Mouse (Mus musculus) CH12.LX (cell line): ENCODE data around the gene Thrb. TPM values are rescaled to one million over a fixed set of nuclear protein-coding genes. Genes with fewer than 3 reads are reported as not detected.

ENCODE experiments used
- DNase-seq: peaks from one replicate; pipeline ENCODE4 v3.0.0-alpha.2; 2013; ENCODE audit errors: extremely low read depth
- H3K27ac ChIP-seq: 2 replicates; pipeline ENCODE4 v1.5.1; 2012; ENCODE audit warnings: low read depth, mild to moderate bottlenecking, control low read depth, moderate library complexity; ENCODE audit not compliant: insufficient read depth
- H3K27me3 ChIP-seq: replicated peaks from 2 replicates; pipeline ENCODE3; 2012; ENCODE audit warnings: inconsistent platforms
- H3K36me3 ChIP-seq, 2 experiments: replicated peaks in 1 of 2; 2 replicates each; pipeline versions ENCODE3 to v1.6.1; 2012; ENCODE audit warnings: inconsistent platforms in 1 of 2, low read length in 1 of 2, mild to moderate bottlenecking in 1 of 2, mixed read lengths in 1 of 2, moderate library complexity in 1 of 2; ENCODE audit not compliant: control insufficient read depth in 1 of 2, insufficient read depth in 1 of 2
- H3K4me1 ChIP-seq, 2 experiments: 2 replicates each; pipeline ENCODE4 v1.6.1; 2012; ENCODE audit warnings: inconsistent platforms in 1 of 2, moderate library complexity in 1 of 2; ENCODE audit not compliant: insufficient read depth in 2 of 2, control insufficient read depth in 1 of 2
- H3K4me2 ChIP-seq: 2 replicates; pipeline ENCODE4 v1.6.1; 2012; ENCODE audit warnings: low read depth, mild to moderate bottlenecking, control low read depth; ENCODE audit not compliant: poor library complexity, insufficient read depth, severe bottlenecking
- H3K4me3 ChIP-seq, 3 experiments: fragments of 150-350 bp in 1 of 3; sonication (generic) in 1 of 3; replicated peaks in 1 of 3; 2 replicates each; pipeline versions ENCODE3 to v1.5.1; 2011 to 2012; ENCODE audit warnings: low read depth in 2 of 3, low read length in 2 of 3, mild to moderate bottlenecking in 2 of 3, moderate library complexity in 2 of 3, control low read depth in 1 of 3, improper control_type of control experiment in 1 of 3, inconsistent platforms in 1 of 3, mixed read lengths in 1 of 3; ENCODE audit not compliant: poor library complexity in 1 of 3
- H3K79me2 ChIP-seq: replicated peaks from 2 replicates; pipeline ENCODE4 v1.6.1; 2012; ENCODE audit warnings: mild to moderate bottlenecking, moderate library complexity; ENCODE audit not compliant: control insufficient read depth, poor library complexity, insufficient read depth, severe bottlenecking; ENCODE audit errors: extremely low read depth
- H3K9ac ChIP-seq: 2 replicates; pipeline ENCODE4 v1.6.1; 2012; ENCODE audit warnings: low read depth, mild to moderate bottlenecking, control low read depth, moderate library complexity; ENCODE audit not compliant: insufficient read depth
- H3K9me3 ChIP-seq: replicated peaks from 2 replicates; pipeline ENCODE3; 2012; ENCODE audit warnings: low read length, inconsistent platforms, mixed read lengths
- CTCF ChIP-seq, 2 experiments: IDR thresholded peaks in 1 of 2; conservative IDR thresholded peaks in 1 of 2; 2 replicates each; pipeline ENCODE4 v1.5.1; 2011 to 2012; ENCODE audit warnings: low read depth in 2 of 2, low read length in 2 of 2, improper control_type of control experiment in 1 of 2, inconsistent platforms in 1 of 2, mild to moderate bottlenecking in 1 of 2, moderate library complexity in 1 of 2
- HCFC1 ChIP-seq: IDR thresholded peaks from 2 replicates; pipeline ENCODE4 v1.6.1; 2012; ENCODE audit warnings: low read depth, mild to moderate bottlenecking, inconsistent platforms, low read length, improper control_type of control experiment
- IRF4 ChIP-seq: IDR thresholded peaks from 2 replicates; pipeline ENCODE4 v1.6.1; 2014; ENCODE audit warnings: low read depth, mild to moderate bottlenecking, inconsistent platforms, low read length, improper control_type of control experiment
- JUN ChIP-seq: IDR thresholded peaks from 2 replicates; pipeline ENCODE4 v1.6.1; 2011; ENCODE audit warnings: low read depth, mild to moderate bottlenecking, low read length, improper control_type of control experiment, moderate library complexity; ENCODE audit not compliant: insufficient read depth
- MAX ChIP-seq: IDR thresholded peaks from 2 replicates; pipeline ENCODE4 v1.6.1; 2011; ENCODE audit warnings: low read length, improper control_type of control experiment
- MEF2A ChIP-seq: IDR thresholded peaks from 2 replicates; pipeline ENCODE4 v1.6.1; 2014; ENCODE audit warnings: low read depth, mild to moderate bottlenecking, inconsistent platforms, low read length, improper control_type of control experiment, borderline replicate concordance
- MXI1 ChIP-seq: IDR thresholded peaks from 2 replicates; pipeline ENCODE4 v1.6.1; 2011; ENCODE audit warnings: mild to moderate bottlenecking, low read depth, low read length, improper control_type of control experiment
- MYC ChIP-seq: IDR thresholded peaks from 2 replicates; pipeline ENCODE4 v1.6.1; 2011; ENCODE audit warnings: low read depth, mild to moderate bottlenecking, improper control_type of control experiment, low read length
- NELFE ChIP-seq: IDR thresholded peaks from 2 replicates; pipeline ENCODE4 v1.6.1; 2011; ENCODE audit warnings: low read depth, low read length, improper control_type of control experiment
- NRF1 ChIP-seq: IDR thresholded peaks from 2 replicates; pipeline ENCODE4 v1.6.1; 2014; ENCODE audit warnings: low read depth, mild to moderate bottlenecking, inconsistent platforms, low read length, improper control_type of control experiment, moderate library complexity
- PAX5 ChIP-seq: IDR thresholded peaks from 2 replicates; pipeline ENCODE4 v1.6.1; 2012; ENCODE audit warnings: low read length, inconsistent platforms, mixed read lengths
- POLR2AphosphoS2 ChIP-seq: IDR thresholded peaks from 2 replicates; pipeline ENCODE4 v1.6.1; 2011; ENCODE audit warnings: low read depth, low read length, improper control_type of control experiment
- RCOR1 ChIP-seq: conservative IDR thresholded peaks from 2 replicates; pipeline ENCODE4 v1.6.1; 2012; ENCODE audit warnings: low read depth, mild to moderate bottlenecking, inconsistent platforms, low read length, improper control_type of control experiment
- SMC3 ChIP-seq: IDR thresholded peaks from 2 replicates; pipeline ENCODE4 v1.6.1; 2011; ENCODE audit warnings: low read depth, low read length, improper control_type of control experiment
- ZC3H11A ChIP-seq: IDR thresholded peaks from 2 replicates; pipeline ENCODE4 v1.6.1; 2012; ENCODE audit warnings: low read depth, mild to moderate bottlenecking, inconsistent platforms, low read length, improper control_type of control experiment
- ZMIZ1 ChIP-seq: IDR thresholded peaks from 2 replicates; pipeline ENCODE4 v1.6.1; 2012; ENCODE audit warnings: low read depth, mild to moderate bottlenecking, inconsistent platforms, low read length, improper control_type of control experiment
- ZNF384 ChIP-seq: IDR thresholded peaks from 2 replicates; pipeline ENCODE4 v1.6.1; 2012; ENCODE audit warnings: low read depth, low read length, improper control_type of control experiment, inconsistent platforms
- dilution Hi-C: fragments of 300-500 bp; cut with MboI; formaldehyde crosslinking; loops from 2 replicates; pipeline ENCODE4 v1.14.3; 2020; ENCODE audit warnings: low sequenced_read_pairs; ENCODE audit not compliant: extremely low pct_unique_long_range_greater_than_20kb, extremely low pct_ligation_motif_present
- in situ Hi-C: fragments of 300-500 bp; cut with MboI; formaldehyde crosslinking; loops from 3 replicates; pipeline ENCODE4 v1.14.3; 2019; ENCODE audit warnings: low sequenced_read_pairs, low pct_ligation_motif_present, low pct_unique_long_range_greater_than_20kb, mixed read lengths
- polyA plus RNA-seq: library from polyadenylated mRNA; unstranded; fragments of >175 nt; gene quantifications from 2 replicates; pipeline ENCODE4 v1.2.1, GENCODE M21; 2012; ENCODE audit warnings: low read depth; ENCODE audit not compliant: insufficient read length
- total RNA-seq, 2 experiments: library from RNA; depleted of rRNA; stranded (reverse); fragments of 300-350 nt in 1 of 2; fragments of >200 nt in 1 of 2; gene quantifications; 2 replicates each; pipeline ENCODE4 v1.2.3; 2012 to 2014

Gene Thrb
- total and polyA plus RNA-seq, 3 experiments: 0.56 to 1.6 (median 0.60) TPM

DNA sequence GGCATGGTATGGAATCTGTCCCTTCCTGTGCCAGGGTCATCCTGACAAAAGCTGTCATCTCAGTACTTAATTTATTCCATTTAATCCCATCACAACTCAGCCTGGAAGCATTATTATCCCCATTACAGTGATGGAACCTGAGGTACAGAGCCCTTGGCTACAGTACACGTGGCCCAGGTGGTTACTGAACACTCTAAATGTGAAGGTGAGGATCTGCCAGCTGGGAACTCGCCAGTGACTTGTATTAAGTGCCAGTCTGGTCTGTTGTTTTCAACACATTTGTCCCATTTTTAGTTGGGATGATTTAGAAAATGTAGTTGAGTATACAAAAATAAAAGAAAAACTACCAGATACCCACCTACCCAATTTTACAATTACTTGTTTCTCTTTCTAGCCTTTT lies 155.0 kb downstream of the Thrb start:
- TF ChIP-seq ZNF384: no peak
- TF ChIP-seq NRF1: no peak
- TF ChIP-seq POLR2AphosphoS2: no peak
- no peak for TF ChIP-seq ZC3H11A
- TF ChIP-seq MEF2A: no peak
- no peak for TF ChIP-seq MYC
- TF ChIP-seq JUN: no peak
- no peak for TF ChIP-seq RCOR1
- TF ChIP-seq MAX: no peak
- no peak for TF ChIP-seq MXI1
- TF ChIP-seq ZMIZ1: no peak
- TF ChIP-seq IRF4: no peak
- no peak for TF ChIP-seq HCFC1
- no peak for TF ChIP-seq SMC3
- TF ChIP-seq, all 38 proteins: peak for 0
- no peaks in the 10 kb centered on the region for H3K79me2 ChIP-seq
- DNase-seq: no peak
- in situ Hi-C loops (no loop called here), dilution Hi-C loops (no loop called here)
- H3K27me3 ChIP-seq: no peaks in the 10 kb centered on the region
- H3K27ac ChIP-seq: no peak overlapping the region
- H3K4me1 ChIP-seq: no peaks in the 10 kb centered on the region
- no peaks in the 10 kb centered on the region for H3K36me3 ChIP-seq
- H3K9ac ChIP-seq: no peak overlapping the region
- H3K4me3 ChIP-seq: no peak overlapping the region
- H3K4me2 ChIP-seq: no peak overlapping the region
- H3K9me3 ChIP-seq: no peaks in the 10 kb centered on the region

DNA sequence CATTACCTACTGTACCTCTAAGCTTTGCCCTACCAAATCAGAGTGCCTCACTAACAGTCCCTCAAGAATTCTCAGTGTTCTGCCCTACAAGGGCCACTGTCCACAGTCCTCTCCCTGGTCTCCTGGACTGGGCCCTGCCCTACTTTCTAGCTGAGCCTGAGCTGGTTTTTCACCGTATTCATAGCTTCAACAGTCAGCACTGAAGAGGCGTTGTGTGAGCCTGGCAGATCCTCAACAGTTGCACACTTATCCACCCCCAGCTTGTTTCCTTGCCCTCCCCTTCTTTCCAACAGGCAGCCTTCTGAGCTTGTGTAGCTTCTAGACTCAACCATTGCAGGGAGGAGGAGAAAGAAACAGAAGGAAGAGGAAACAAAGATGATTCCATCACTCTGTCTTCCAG lies 158.0 kb downstream of the Thrb start:
- no peak overlapping the region for H3K27ac ChIP-seq
- dilution Hi-C loops: no loop called here
- no peak overlapping the region for H3K4me3 ChIP-seq
- H3K36me3 ChIP-seq: no peaks in the 10 kb centered on the region
- no peaks in the 10 kb centered on the region for H3K9me3 ChIP-seq
- H3K9ac ChIP-seq: no peak overlapping the region
- in situ Hi-C loops: no loop called here
- TF ChIP-seq NELFE (no peak), PAX5 (no peak), CTCF (conservative IDR thresholded peaks at IDR 0.05 in 1 of 2, IDR thresholded peaks at IDR 0.05 in 1 of 2; ENCODE audit: low read depth in 2 of 2, low read length in 2 of 2) (no peak), POLR2AphosphoS2 (no peak)
- no peak for DNase-seq
- H3K27me3 ChIP-seq: no peaks in the 10 kb centered on the region
- H3K4me2 ChIP-seq: no peak overlapping the region
- H3K79me2 ChIP-seq: no peaks in the 10 kb centered on the region
- H3K4me1 ChIP-seq: no peaks in the 10 kb centered on the region
